Mouse (Mus musculus): ENCODE results near the gene Rnf217. TPM values are rescaled to one million over a fixed set of nuclear protein-coding genes. Genes with fewer than 3 reads are reported as not detected.

Rnf217 gene
- total and polyA plus RNA-seq, 3 experiments: 1.1 to 4.0 (median 3.7) TPM

GRCm38 (mm10) chr10:31503542-31504133 lies 105.3 kb downstream of the Rnf217 start:
- TF ChIP-seq EP300 (IDR thresholded peaks at IDR 0.05; ENCODE audit: insufficient read depth, low read depth, low read length) (no peak), POLR2A (IDR thresholded peaks at IDR 0.05; ENCODE audit: insufficient read depth, low read depth, low read length) (no peak), CTCF (IDR thresholded peaks at IDR 0.05) (no peak)
- WGBS: 74% methylated on average over 8 of the region's 8 CpGs
- intact Hi-C loops (cut with DNase I): loop anchor here (1.0 kb wide), 1 partner anchor 105 kb away; no protein-coding TSS in a partner anchor

GRCm38 (mm10) chr10:31501644-31502043 lies 107.3 kb downstream of the Rnf217 start:
- TF ChIP-seq EP300 (IDR thresholded peaks at IDR 0.05; ENCODE audit: insufficient read depth, low read depth, low read length) (no peak), POLR2A (IDR thresholded peaks at IDR 0.05; ENCODE audit: insufficient read depth, low read depth, low read length) (no peak), CTCF (IDR thresholded peaks at IDR 0.05) (no peak)
- no peak overlapping the region for H3K27ac ChIP-seq
- H3K9ac ChIP-seq (ENCODE audit: low read depth, low read length): no peak overlapping the region
- 52% methylated on average over 5 of the region's 5 CpGs for WGBS
- H3K4me3 ChIP-seq: no peak overlapping the region
- DNase-seq: no peak
- no peaks in the 10 kb centered on the region for H3K27me3 ChIP-seq (ENCODE audit: control insufficient read depth, insufficient read depth, low read length)
- H3K4me1 ChIP-seq (ENCODE audit: control insufficient read depth, insufficient read depth, low read length): no peaks in the 10 kb centered on the region
- peaks cover 2% of the 10 kb centered on the region; the same call in 1 of the 2 replicates for H3K36me3 ChIP-seq (ENCODE audit: control insufficient read depth, insufficient read depth, low read length)
- intact Hi-C loops (cut with DNase I): no loop called here
- no peaks in the 10 kb centered on the region for H3K79me2 ChIP-seq (replicated peaks; ENCODE audit: control insufficient read depth, insufficient read depth, low read length)

More at GRCm38 (mm10) chr10:31503542-31504133, 105.3 kb downstream of the Rnf217 start:
- no peak overlapping the region for H3K27ac ChIP-seq
- H3K4me1 ChIP-seq (ENCODE audit: control insufficient read depth, insufficient read depth, low read length): no peaks in the 10 kb centered on the region
- no peaks in the 10 kb centered on the region for H3K27me3 ChIP-seq (ENCODE audit: control insufficient read depth, insufficient read depth, low read length)
- no peak for DNase-seq
- no peaks in the 10 kb centered on the region for H3K36me3 ChIP-seq (ENCODE audit: control insufficient read depth, insufficient read depth, low read length)
- no peaks in the 10 kb centered on the region for H3K79me2 ChIP-seq (replicated peaks; ENCODE audit: control insufficient read depth, insufficient read depth, low read length)
- no peak overlapping the region for H3K9ac ChIP-seq (ENCODE audit: low read depth, low read length)
- no peak overlapping the region for H3K4me3 ChIP-seq

GRCm38 (mm10) chr10:31496931-31497330 lies 112.1 kb downstream of the Rnf217 start:
- Histone ChIP-seq H3K4me1 (ENCODE audit: control insufficient read depth, insufficient read depth, low read length) (no peaks in the 10 kb centered on the region), H3K36me3 (ENCODE audit: control insufficient read depth, insufficient read depth, low read length) (peaks cover 2% of the 10 kb centered on the region; the same call in 1 of the 2 replicates), H3K9ac (ENCODE audit: low read depth, low read length) (no peak overlapping the region), H3K27ac (no peak overlapping the region), H3K79me2 (replicated peaks; ENCODE audit: control insufficient read depth, insufficient read depth, low read length) (no peaks in the 10 kb centered on the region), H3K4me3 (no peak overlapping the region), H3K27me3 (ENCODE audit: control insufficient read depth, insufficient read depth, low read length) (no peaks in the 10 kb centered on the region)
- TF ChIP-seq POLR2A (IDR thresholded peaks at IDR 0.05; ENCODE audit: insufficient read depth, low read depth, low read length) (no peak), EP300 (IDR thresholded peaks at IDR 0.05; ENCODE audit: insufficient read depth, low read depth, low read length) (no peak), CTCF (IDR thresholded peaks at IDR 0.05) (no peak)
- intact Hi-C loops (cut with DNase I): no loop called here
- DNase-seq: no peak
- WGBS: 73% methylated on average over 2 of the region's 2 CpGs

GRCm38 (mm10) chr10:31495826-31496225 lies 113.2 kb downstream of the Rnf217 start:
- 83% methylated on average over 3 of the region's 3 CpGs for WGBS
- no peaks in the 10 kb centered on the region for H3K79me2 ChIP-seq (replicated peaks; ENCODE audit: control insufficient read depth, insufficient read depth, low read length)

GRCm38 (mm10) chr10:31494296-31494695 lies 114.7 kb downstream of the Rnf217 start:
- 98% methylated on average over 1 of the region's 1 CpGs for WGBS
- DNase-seq: no peak
- Histone ChIP-seq H3K36me3 (ENCODE audit: control insufficient read depth, insufficient read depth, low read length) (peaks cover 2% of the 10 kb centered on the region; the same call in 1 of the 2 replicates), H3K9ac (ENCODE audit: low read depth, low read length) (no peak overlapping the region), H3K4me1 (ENCODE audit: control insufficient read depth, insufficient read depth, low read length) (no peaks in the 10 kb centered on the region), H3K27ac (no peak overlapping the region), H3K4me3 (no peak overlapping the region), H3K79me2 (replicated peaks; ENCODE audit: control insufficient read depth, insufficient read depth, low read length) (no peaks in the 10 kb centered on the region), H3K27me3 (ENCODE audit: control insufficient read depth, insufficient read depth, low read length) (no peaks in the 10 kb centered on the region)
- TF ChIP-seq POLR2A (IDR thresholded peaks at IDR 0.05; ENCODE audit: insufficient read depth, low read depth, low read length): no peak
- intact Hi-C loops (cut with DNase I): no loop called here

More at GRCm38 (mm10) chr10:31495826-31496225, 113.2 kb downstream of the Rnf217 start:
- no peak overlapping the region for H3K4me3 ChIP-seq
- H3K27me3 ChIP-seq (ENCODE audit: control insufficient read depth, insufficient read depth, low read length): no peaks in the 10 kb centered on the region
- H3K4me1 ChIP-seq (ENCODE audit: control insufficient read depth, insufficient read depth, low read length): no peaks in the 10 kb centered on the region
- peaks cover 2% of the 10 kb centered on the region; the same call in 1 of the 2 replicates for H3K36me3 ChIP-seq (ENCODE audit: control insufficient read depth, insufficient read depth, low read length)
- no peak for DNase-seq
- H3K9ac ChIP-seq (ENCODE audit: low read depth, low read length): no peak overlapping the region
- intact Hi-C loops (cut with DNase I): no loop called here
- TF ChIP-seq EP300 (IDR thresholded peaks at IDR 0.05; ENCODE audit: insufficient read depth, low read depth, low read length) (no peak), CTCF (IDR thresholded peaks at IDR 0.05) (no peak)
- no peak overlapping the region for H3K27ac ChIP-seq

GRCm38 (mm10) chr10:31467043-31467898 lies 141.7 kb downstream of the Rnf217 start:
- intact Hi-C loops (cut with DNase I): no loop called here
- Histone ChIP-seq H3K36me3 (ENCODE audit: control insufficient read depth, insufficient read depth, low read length) (no peaks in the 10 kb centered on the region), H3K27me3 (ENCODE audit: control insufficient read depth, insufficient read depth, low read length) (no peaks in the 10 kb centered on the region), H3K4me3 (no peak overlapping the region), H3K27ac (no peak overlapping the region), H3K79me2 (replicated peaks; ENCODE audit: control insufficient read depth, insufficient read depth, low read length) (no peaks in the 10 kb centered on the region), H3K4me1 (ENCODE audit: control insufficient read depth, insufficient read depth, low read length) (no peaks in the 10 kb centered on the region), H3K9ac (ENCODE audit: low read depth, low read length) (no peak overlapping the region)
- TF ChIP-seq EP300 (IDR thresholded peaks at IDR 0.05; ENCODE audit: insufficient read depth, low read depth, low read length): no peak
- no peak for TF ChIP-seq POLR2A (IDR thresholded peaks at IDR 0.05; ENCODE audit: insufficient read depth, low read depth, low read length)
- TF ChIP-seq CTCF (IDR thresholded peaks at IDR 0.05): no peak
- 51% methylated on average over 10 of the region's 10 CpGs for WGBS
- DNase-seq: no peak

All from heart, adult 2 months (tissue).